Mouse (Mus musculus): ENCODE measurements around the gene Htra1.

GRCm38 (mm10) chr7:130902929-130903328 lies 33.0 kb upstream of the Htra1 start:
- TF ChIP-seq CTCF (IDR thresholded peaks at IDR 0.05; ENCODE audit: borderline replicate concordance, insufficient read depth, low read depth, low read length) (no peak), POLR2A (IDR thresholded peaks at IDR 0.05; ENCODE audit: borderline replicate concordance, insufficient read depth, low read length) (no peak)

Measured in cerebellum, adult 2 months (tissue).